Mouse (Mus musculus) midbrain, postnatal 0 days (tissue): Measurements from ENCODE around the gene Atl3. TPM values are rescaled to one million over a fixed set of nuclear protein-coding genes. Genes with fewer than 3 reads are reported as not detected.

Source experiments
- ATAC-seq: fragments of 200-750 bp; cut with Nextera tagmentation; 2 replicates; pipeline ENCODE4 v1.8.0; 2017; ENCODE audit warnings: moderate number of reproducible peaks, mild to moderate bottlenecking, moderate TSS enrichment, moderate library complexity; ENCODE audit not compliant: low FRiP score
- DNase-seq: peaks from one replicate; pipeline ENCODE4 v3.0.0-alpha.2; 2015; ENCODE audit warnings: low spot score
- H3K27ac ChIP-seq: fragments of 300-500 bp; sonication (generic); 2 replicates; pipeline ENCODE4 v1.5.1; 2014; ENCODE audit warnings: low read depth, mild to moderate bottlenecking, low read length, mixed read lengths
- H3K27me3 ChIP-seq: fragments of 300-500 bp; sonication (generic); 2 replicates; pipeline ENCODE4 v1.6.1; 2014; ENCODE audit warnings: low read length, control low read depth, mixed read lengths; ENCODE audit not compliant: insufficient read depth
- H3K36me3 ChIP-seq: fragments of 300-500 bp; sonication (generic); 2 replicates; pipeline ENCODE4 v1.6.1; 2014; ENCODE audit warnings: low read length, control low read depth, mixed read lengths; ENCODE audit not compliant: insufficient read depth
- H3K4me1 ChIP-seq: fragments of 300-500 bp; sonication (generic); 2 replicates; pipeline ENCODE4 v1.6.1; 2014; ENCODE audit warnings: mild to moderate bottlenecking, control low read depth, antibody characterized with exemption, low read length, mixed read lengths; ENCODE audit not compliant: insufficient read depth
- H3K4me2 ChIP-seq: fragments of 300-500 bp; sonication (generic); 2 replicates; pipeline ENCODE4 v1.6.1; 2014; ENCODE audit warnings: low read depth, mild to moderate bottlenecking, low read length, mixed read lengths; ENCODE audit not compliant: poor library complexity, severe bottlenecking
- H3K4me3 ChIP-seq: fragments of 300-500 bp; sonication (generic); 2 replicates; pipeline ENCODE4 v1.5.1; 2014; ENCODE audit warnings: low read depth, mild to moderate bottlenecking, low read length, moderate library complexity
- H3K9ac ChIP-seq: fragments of 300-500 bp; sonication (generic); replicated peaks from 2 replicates; pipeline ENCODE4 v1.6.1; 2014; ENCODE audit warnings: mild to moderate bottlenecking, low read length, moderate library complexity, mixed read lengths; ENCODE audit not compliant: poor library complexity, severe bottlenecking
- H3K9me3 ChIP-seq: fragments of 300-500 bp; sonication (generic); 2 replicates; pipeline ENCODE4 v1.6.1; 2016; ENCODE audit warnings: low read length, control low read depth
- CTCF ChIP-seq: IDR thresholded peaks from 2 replicates; pipeline ENCODE4 v1.5.1; 2016; ENCODE audit warnings: antibody characterized with exemption, mild to moderate bottlenecking
- WGBS: fragments of 180-500 bp; shearing (Covaris S2); extraction: QIAGEN DNeasy Blood & Tissue Kit; methylation state at CpG from one replicate; pipeline ENCODE4 v1.1.7; 2014; 5-methylcytosine and 5-hydroxymethylcytosine counted together
- polyA plus RNA-seq: library from polyadenylated mRNA; unstranded; fragments of >200 nt; fragmentation: Nextera tagmentation; extraction: Ambion mirVana; gene quantifications from 2 replicates; pipeline ENCODE4 v1.2.1, GENCODE M21; 2015
- total RNA-seq: library from RNA; depleted of rRNA; stranded (reverse); fragments of >200 nt; gene quantifications from 2 replicates; pipeline ENCODE4 v1.2.3, GENCODE M21; 2014

Atl3 gene
- total and polyA plus RNA-seq, 2 experiments from 2014 or later, result 5.3 to 10.2 TPM

- Histone ChIP-seq H3K9me3 (no peaks in the 10 kb centered on the region), H3K4me1 (no peaks in the 10 kb centered on the region), H3K27ac (no peak overlapping the region), H3K9ac (no peak overlapping the region), H3K36me3 (no peaks in the 10 kb centered on the region), H3K4me2 (no peak overlapping the region), H3K4me3 (no peak overlapping the region), H3K27me3 (no peaks in the 10 kb centered on the region)
- ATAC-seq (no peak), DNase-seq (no peak)
- WGBS, result 97% methylated on average over 1 of the region's 1 CpGs
- TF ChIP-seq CTCF, result no peak
Observed at GRCm38 (mm10) chr19:7506321-7506720, 12.5 kb downstream of the Atl3 start.

- Histone ChIP-seq H3K36me3 (0 out of 2 replicates have a peak, but pooled peaks cover 1% of the 10 kb centered on the region), H3K27ac (no peak overlapping the region), H3K4me2 (no peak overlapping the region), H3K4me1 (no peaks in the 10 kb centered on the region), H3K9me3 (no peaks in the 10 kb centered on the region), H3K4me3 (no peak overlapping the region), H3K27me3 (no peaks in the 10 kb centered on the region), H3K9ac (no peak overlapping the region)
- 74% methylated on average over 4 of the region's 4 CpGs for WGBS
- TF ChIP-seq CTCF, result peak; percentile 31
- ATAC-seq (no peak), DNase-seq (no peak)
Observed at GRCm38 (mm10) chr19:7508026-7508425, 14.2 kb downstream of the Atl3 start.

GRCm38 (mm10) chr19:7516437-7516836 is 22.6 kb downstream of the Atl3 start:
- Histone ChIP-seq H3K9me3 (no peaks in the 10 kb centered on the region), H3K27ac (no peak overlapping the region), H3K4me3 (no peak overlapping the region), H3K9ac (no peak overlapping the region), H3K27me3 (no peaks in the 10 kb centered on the region), H3K4me2 (no peak overlapping the region), H3K4me1 (no peaks in the 10 kb centered on the region), H3K36me3 (peaks cover 13% of the 10 kb centered on the region; the same call in 1 of the 2 replicates)
- WGBS, result 79% methylated on average over 1 of the region's 1 CpGs
- no peak for TF ChIP-seq CTCF
- ATAC-seq (no peak), DNase-seq (no peak)

- Histone ChIP-seq H3K27me3 (no peaks in the 10 kb centered on the region), H3K4me1 (no peaks in the 10 kb centered on the region), H3K4me2 (no peak overlapping the region), H3K9me3 (no peaks in the 10 kb centered on the region), H3K9ac (no peak overlapping the region), H3K4me3 (no peak overlapping the region), H3K27ac (no peak overlapping the region), H3K36me3 (peaks cover 28% of the 10 kb centered on the region)
- ATAC-seq (no peak), DNase-seq (no peak)
- WGBS, result 95% methylated on average over 3 of the region's 3 CpGs
- no peak for TF ChIP-seq CTCF
Observed at GRCm38 (mm10) chr19:7521619-7522018, 27.8 kb downstream of the Atl3 start.

- DNase-seq (no peak), ATAC-seq (no peak)
- Histone ChIP-seq H3K9me3 (no peaks in the 10 kb centered on the region), H3K4me1 (no peaks in the 10 kb centered on the region), H3K4me3 (no peak overlapping the region), H3K27ac (no peak overlapping the region), H3K27me3 (no peaks in the 10 kb centered on the region), H3K4me2 (no peak overlapping the region), H3K9ac (no peak overlapping the region), H3K36me3 (peaks cover 25% of the 10 kb centered on the region)
- no peak for TF ChIP-seq CTCF
- WGBS, result 95% methylated on average over 2 of the region's 2 CpGs
Observed at GRCm38 (mm10) chr19:7522856-7523255, 29.0 kb downstream of the Atl3 start.

GRCm38 (mm10) chr19:7523292-7523691 is 29.5 kb downstream of the Atl3 start:
- no peak overlapping the region for H3K27ac ChIP-seq
- peak; percentile 38 for TF ChIP-seq CTCF
- no peak for DNase-seq

More at GRCm38 (mm10) chr19:7523292-7523691, 29.5 kb downstream of the Atl3 start:
- H3K27me3 ChIP-seq, result no peaks in the 10 kb centered on the region
- no peak overlapping the region for H3K4me2 ChIP-seq
- no peaks in the 10 kb centered on the region for H3K4me1 ChIP-seq
- no peak overlapping the region for H3K9ac ChIP-seq
- WGBS, result 90% methylated on average over 1 of the region's 1 CpGs
- no peak overlapping the region for H3K4me3 ChIP-seq
- peaks cover 25% of the 10 kb centered on the region for H3K36me3 ChIP-seq
- H3K9me3 ChIP-seq, result no peaks in the 10 kb centered on the region
- no peak for ATAC-seq
